Mouse (Mus musculus) ES-E14 (cell line): ENCODE results near the gene Mprip. TPM values are rescaled to one million over a fixed set of nuclear protein-coding genes. Genes with fewer than 3 reads are reported as not detected.

Experiments
- DNase-seq: peaks from one replicate; pipeline ENCODE4 v3.0.0-alpha.2; 2013; ENCODE audit warnings: low read depth, low spot score
- H3K27ac ChIP-seq: 2 replicates; pipeline ENCODE4 v1.5.1; 2012; ENCODE audit warnings: low read depth, mild to moderate bottlenecking, low read length, moderate library complexity, mixed read lengths; ENCODE audit not compliant: poor library complexity, insufficient read depth, severe bottlenecking
- H3K36me3 ChIP-seq: 2 replicates; pipeline ENCODE4 v1.6.1; 2012; ENCODE audit warnings: mild to moderate bottlenecking, low read length, moderate library complexity, mixed read lengths; ENCODE audit not compliant: control insufficient read depth, poor library complexity, insufficient read depth, severe bottlenecking
- H3K4me1 ChIP-seq, 2 experiments: fragments of 150-350 bp in 1 of 2; sonication (generic) in 1 of 2; 2 replicates each; pipeline ENCODE4 v1.6.1; 2012; ENCODE audit warnings: low read length in 2 of 2, mild to moderate bottlenecking in 1 of 2, mixed read lengths in 1 of 2; ENCODE audit not compliant: control insufficient read depth in 2 of 2, insufficient read depth in 2 of 2, poor library complexity in 1 of 2
- H3K4me3 ChIP-seq, 2 experiments: fragments of 150-350 bp in 1 of 2; sonication (generic) in 1 of 2; 2 replicates each; pipeline ENCODE4 v1.5.1; 2012; ENCODE audit warnings: low read length in 2 of 2, low read depth in 1 of 2, mild to moderate bottlenecking in 1 of 2, mixed read lengths in 1 of 2; ENCODE audit not compliant: insufficient read depth in 1 of 2, poor library complexity in 1 of 2, severe bottlenecking in 1 of 2
- H3K9ac ChIP-seq: 2 replicates; pipeline ENCODE4 v1.6.1; 2012; ENCODE audit warnings: low read depth, mild to moderate bottlenecking, low read length, mixed read lengths; ENCODE audit not compliant: poor library complexity, insufficient read depth, severe bottlenecking
- H3K9me3 ChIP-seq: fragments of 150-350 bp; sonication (generic); 2 replicates; pipeline ENCODE4 v1.6.1; 2012; ENCODE audit warnings: low read depth, mild to moderate bottlenecking, low read length; ENCODE audit not compliant: control insufficient read depth, insufficient read depth
- CHD2 ChIP-seq: IDR thresholded peaks from 2 replicates; pipeline ENCODE4 v1.6.1; 2014; ENCODE audit warnings: mild to moderate bottlenecking, low read depth, low read length, inconsistent platforms
- HCFC1 ChIP-seq: IDR thresholded peaks from 2 replicates; pipeline ENCODE4 v1.6.1; 2012; ENCODE audit warnings: low read length, inconsistent platforms, borderline replicate concordance; ENCODE audit not compliant: insufficient read depth
- MAFK ChIP-seq: IDR thresholded peaks from 2 replicates; pipeline ENCODE4 v1.6.1; 2014; ENCODE audit warnings: mild to moderate bottlenecking, low read depth, low read length, inconsistent platforms; ENCODE audit not compliant: insufficient read depth
- ZC3H11A ChIP-seq: IDR thresholded peaks from 2 replicates; pipeline ENCODE4 v1.6.1; 2012; ENCODE audit warnings: low read depth, mild to moderate bottlenecking, inconsistent platforms, low read length, borderline replicate concordance
- ZNF384 ChIP-seq: IDR thresholded peaks from 2 replicates; pipeline ENCODE4 v1.6.1; 2012; ENCODE audit warnings: low read depth, low read length, inconsistent platforms
- in situ Hi-C, 2 experiments: fragments of 600-800 bp; cut with MboI; formaldehyde crosslinking; loops; one replicate each; pipeline ENCODE4 v1.15.1; 2025; ENCODE audit warnings: low sequenced_read_pairs in 2 of 2, inconsistent platforms in 1 of 2; ENCODE audit not compliant: unreplicated experiment in 2 of 2
- total RNA-seq: library from RNA; depleted of rRNA; stranded (reverse); fragments of 300-350 nt; gene quantifications from 2 replicates; pipeline ENCODE4 v1.2.3, GENCODE M21; 2012

Mprip gene
- total RNA-seq, 1 experiment = 138 TPM

DNA sequence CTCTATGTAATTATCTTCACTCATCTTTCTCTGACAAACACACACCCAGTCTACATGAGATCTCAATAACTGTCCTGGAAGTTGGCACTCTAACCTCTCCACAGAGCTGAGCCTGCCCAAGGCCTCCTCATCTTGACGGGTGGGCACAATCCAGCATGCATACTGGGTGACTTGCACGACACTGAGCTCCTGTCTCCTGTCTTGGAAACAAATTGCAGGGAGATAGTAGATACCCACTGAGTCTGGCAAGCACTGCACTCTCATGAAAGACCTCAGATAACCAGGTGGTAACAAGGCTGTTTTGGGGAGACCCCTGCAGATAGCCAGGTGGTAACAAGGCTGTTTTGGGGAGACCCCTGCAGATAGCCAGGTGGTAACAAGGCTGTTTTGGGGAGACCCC is 111.2 kb downstream of the Mprip start:
- Histone ChIP-seq H3K9ac (no peak overlapping the region), H3K36me3 (peaks cover 33% of the 10 kb centered on the region), H3K9me3 (no peaks in the 10 kb centered on the region), H3K27ac (no peak overlapping the region), H3K4me3 (no peak overlapping the region), H3K4me1 (no peaks in the 10 kb centered on the region)
- in situ Hi-C loops = no loop called here
- no peak for DNase-seq
- TF ChIP-seq CHD2 (no peak), HCFC1 (no peak), MAFK (no peak), ZC3H11A (no peak), ZNF384 (no peak)

DNA sequence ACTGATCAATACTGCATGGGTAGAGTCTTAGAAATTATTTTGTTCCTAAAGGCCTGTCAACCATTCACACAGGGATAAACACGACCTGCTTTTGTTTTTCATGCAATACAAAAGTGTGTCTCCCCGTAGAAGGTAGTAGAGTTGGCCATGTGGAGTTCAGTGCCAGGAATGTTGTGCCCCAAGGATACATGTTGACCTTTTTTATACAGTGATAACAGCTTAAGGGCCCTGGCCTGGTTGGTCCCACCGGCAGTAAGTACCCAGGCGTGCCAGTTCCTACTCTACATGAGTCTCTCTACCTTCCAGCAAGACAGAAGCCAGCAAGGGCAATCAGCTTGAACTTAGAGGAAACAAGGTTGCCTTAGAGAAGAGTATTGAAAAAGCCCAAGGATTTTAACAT is 111.8 kb downstream of the Mprip start:
- Histone ChIP-seq H3K4me3 (no peak overlapping the region), H3K9me3 (no peaks in the 10 kb centered on the region), H3K36me3 (peaks cover 31% of the 10 kb centered on the region), H3K9ac (no peak overlapping the region), H3K4me1 (no peaks in the 10 kb centered on the region), H3K27ac (no peak overlapping the region)
- TF ChIP-seq ZNF384 (no peak), HCFC1 (no peak), MAFK (no peak), ZC3H11A (no peak), CHD2 (no peak)
- in situ Hi-C loops = no loop called here
- no peak for DNase-seq

DNA sequence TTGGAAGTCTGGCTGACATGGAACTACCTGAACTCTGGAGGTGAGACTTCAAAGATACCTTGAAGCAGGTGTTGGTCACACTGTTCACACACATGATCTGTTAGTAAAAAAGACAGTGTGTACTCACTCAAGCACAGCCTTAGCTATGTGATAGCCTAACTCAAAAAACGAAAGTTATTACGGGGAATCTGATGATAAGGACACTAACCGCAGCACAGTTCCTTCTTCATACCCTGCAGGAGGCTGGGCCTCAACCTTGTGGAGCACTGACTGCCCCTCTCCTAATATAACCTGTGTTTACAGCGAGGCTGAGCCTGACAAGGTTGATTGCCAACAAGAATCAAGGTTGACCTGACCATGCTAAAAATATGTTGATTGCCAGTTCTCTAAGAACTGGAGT is 113.4 kb downstream of the Mprip start:
- in situ Hi-C loops = no loop called here
- Histone ChIP-seq H3K4me3 (no peak overlapping the region), H3K9ac (no peak overlapping the region), H3K27ac (no peak overlapping the region), H3K4me1 (no peaks in the 10 kb centered on the region), H3K36me3 (peaks cover 30% of the 10 kb centered on the region), H3K9me3 (no peaks in the 10 kb centered on the region)
- TF ChIP-seq ZC3H11A = no peak
- TF ChIP-seq MAFK = no peak
- TF ChIP-seq ZNF384 = no peak
- no peak for TF ChIP-seq CHD2
- TF ChIP-seq HCFC1 = no peak
- no peak for DNase-seq

DNA sequence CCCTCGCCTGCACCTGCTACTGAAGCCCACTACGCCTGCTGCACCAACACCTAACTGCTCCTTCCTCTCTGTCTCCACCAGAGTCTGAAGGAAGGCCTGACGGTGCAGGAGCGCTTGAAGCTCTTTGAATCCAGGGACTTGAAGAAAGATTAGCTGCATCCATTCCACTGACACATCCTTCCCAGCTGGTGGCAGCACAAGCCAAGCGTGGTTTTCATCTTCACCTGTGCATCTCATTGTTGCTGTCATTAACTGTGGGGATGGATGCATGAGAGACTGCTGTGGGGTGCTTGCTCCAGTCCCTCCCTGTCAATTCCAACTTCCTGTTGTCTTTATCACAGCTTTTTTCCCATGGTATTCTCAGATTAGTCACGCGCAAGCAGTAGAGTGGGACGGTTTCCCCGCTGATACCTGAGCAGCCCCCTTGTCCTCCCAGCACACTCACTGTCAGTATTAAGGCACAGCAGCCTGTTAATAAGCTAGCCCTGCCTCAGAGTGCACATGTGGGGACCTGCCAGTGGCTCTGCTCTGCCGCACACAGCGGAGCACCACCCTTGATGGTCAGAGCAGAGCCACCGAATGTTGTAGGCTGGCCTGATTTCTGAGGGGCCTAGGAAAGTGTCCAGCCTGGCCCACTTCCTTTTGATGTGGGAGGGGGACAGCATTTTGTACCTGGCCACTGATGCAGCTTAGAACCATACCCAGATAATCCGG is 114.5 kb downstream of the Mprip start:
- no peak for DNase-seq
- Histone ChIP-seq H3K27ac (no peak overlapping the region), H3K9ac (no peak overlapping the region), H3K4me3 (no peak overlapping the region), H3K36me3 (peaks cover 25% of the 10 kb centered on the region), H3K4me1 (no peaks in the 10 kb centered on the region), H3K9me3 (no peaks in the 10 kb centered on the region)
- in situ Hi-C loops = no loop called here
- TF ChIP-seq ZC3H11A (no peak), ZNF384 (no peak), CHD2 (no peak), MAFK (no peak), HCFC1 (no peak)
